Mouse (Mus musculus) midbrain, embryonic 11.5 days (tissue): ENCODE measurements around the gene Zbtb7b. TPM values are rescaled to one million over a fixed set of nuclear protein-coding genes. Genes with fewer than 3 reads are reported as not detected.

ENCODE experiments used
- ATAC-seq: fragments of 200-750 bp; cut with Nextera tagmentation; 2 replicates; pipeline ENCODE4 v1.8.0; 2017; ENCODE audit warnings: moderate TSS enrichment, moderate library complexity; ENCODE audit not compliant: low FRiP score
- DNase-seq: peaks from one replicate; pipeline ENCODE4 v3.0.0; 2015; ENCODE audit warnings: low spot score; ENCODE audit errors: missing footprints
- H3K27ac ChIP-seq: fragments of 300-500 bp; sonication (generic); 2 replicates; pipeline ENCODE4 v1.5.1; 2014; ENCODE audit warnings: low read depth, low read length
- H3K27me3 ChIP-seq: fragments of 300-500 bp; sonication (generic); 2 replicates; pipeline ENCODE4 v1.6.1; 2014; ENCODE audit warnings: mild to moderate bottlenecking, low read length, moderate library complexity, mixed read lengths; ENCODE audit not compliant: control insufficient read depth, insufficient read depth
- H3K36me3 ChIP-seq: fragments of 300-500 bp; sonication (generic); 2 replicates; pipeline ENCODE4 v1.6.1; 2014; ENCODE audit warnings: mild to moderate bottlenecking, low read length, moderate library complexity, mixed read lengths; ENCODE audit not compliant: control insufficient read depth, insufficient read depth
- H3K4me1 ChIP-seq: fragments of 300-500 bp; sonication (generic); 2 replicates; pipeline ENCODE4 v1.6.1; 2014; ENCODE audit warnings: low read length; ENCODE audit not compliant: control insufficient read depth, insufficient read depth
- H3K4me2 ChIP-seq: fragments of 300-500 bp; sonication (generic); 2 replicates; pipeline ENCODE4 v1.6.1; 2014; ENCODE audit warnings: mild to moderate bottlenecking, moderate library complexity
- H3K4me3 ChIP-seq: fragments of 300-500 bp; sonication (generic); 2 replicates; pipeline ENCODE4 v1.5.1; 2014; ENCODE audit warnings: low read depth, low read length
- H3K9ac ChIP-seq: fragments of 300-500 bp; sonication (generic); 2 replicates; pipeline ENCODE4 v1.6.1; 2014; ENCODE audit warnings: low read length
- H3K9me3 ChIP-seq: fragments of 300-500 bp; sonication (generic); 2 replicates; pipeline ENCODE4 v1.6.1; 2016; ENCODE audit warnings: low read length; ENCODE audit not compliant: control insufficient read depth
- WGBS: fragments of 180-500 bp; shearing (Covaris S2); extraction: QIAGEN DNeasy Blood & Tissue Kit; methylation state at CpG from one replicate; pipeline ENCODE4 v1.1.7; 2014; 5-methylcytosine and 5-hydroxymethylcytosine counted together
- polyA plus RNA-seq: library from polyadenylated mRNA; unstranded; fragments of >200 nt; fragmentation: Nextera tagmentation; extraction: Ambion mirVana; gene quantifications from 2 replicates; pipeline ENCODE4 v1.2.1, GENCODE M21; 2014

The Zbtb7b gene
- polyA plus RNA-seq, 1 experiment from 2014 or later: 0.27 TPM

DNA sequence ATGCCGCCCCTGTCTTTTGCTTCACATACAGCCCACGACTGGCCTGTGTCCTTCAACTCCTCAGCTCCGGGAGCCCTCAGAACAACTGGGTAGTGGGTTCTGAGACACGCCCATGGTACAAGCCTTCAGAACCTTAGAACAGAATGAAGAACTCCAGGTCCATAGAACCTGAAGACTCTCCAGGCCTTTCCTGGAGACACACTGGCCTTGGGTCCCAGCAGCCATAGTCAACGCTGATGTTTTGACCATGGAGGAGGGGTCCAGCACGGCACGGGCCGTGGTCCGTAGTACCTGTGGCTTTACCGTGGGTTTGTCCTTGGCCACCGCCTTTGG lies 29.5 kb downstream of the Zbtb7b start, which contains the start of gene Dcst1:
Gene Dcst1 (minus strand): TSS at position 101 of the 333 bp plus-strand sequence.
- DNase-seq: no peak
- H3K4me2 ChIP-seq: no peak within 1 kb of the TSS
- no peak within 1 kb of the TSS for H3K9ac ChIP-seq
- H3K4me1 ChIP-seq: no peaks in the 10 kb centered on the region
- H3K9me3 ChIP-seq: no peaks in the 10 kb centered on the region
- no peaks in the 10 kb centered on the region for H3K36me3 ChIP-seq
- H3K27ac ChIP-seq: no peak within 1 kb of the TSS
- no peak for ATAC-seq
- H3K27me3 ChIP-seq: no peaks in the 10 kb centered on the region
- 85% methylated on average over 11 of the region's 11 CpGs for WGBS
- no peak within 1 kb of the TSS for H3K4me3 ChIP-seq

DNA sequence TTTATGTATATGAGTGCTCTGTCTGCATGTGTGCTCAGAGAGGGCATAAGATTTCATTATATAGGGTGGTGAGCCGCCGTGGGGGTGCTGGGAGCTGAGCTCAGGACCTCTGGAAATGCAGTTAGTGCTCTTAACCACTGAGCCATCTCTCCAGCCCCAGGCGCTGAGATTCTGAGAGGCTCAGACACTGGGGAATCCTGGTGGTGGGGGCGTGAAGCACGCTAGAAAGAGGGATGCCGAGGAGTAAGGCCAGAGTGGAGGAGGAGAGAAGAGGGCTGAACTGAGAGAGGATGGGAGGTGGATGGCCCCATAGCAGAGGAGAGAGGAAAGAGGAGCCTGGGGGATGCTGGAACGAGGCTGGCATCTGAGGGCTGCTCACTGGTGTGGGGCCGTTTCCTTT lies 29.9 kb downstream of the Zbtb7b start:
- Histone ChIP-seq H3K9me3 (no peaks in the 10 kb centered on the region), H3K9ac (no peak overlapping the region), H3K27ac (no peak overlapping the region), H3K4me1 (no peaks in the 10 kb centered on the region), H3K27me3 (no peaks in the 10 kb centered on the region), H3K36me3 (no peaks in the 10 kb centered on the region), H3K4me2 (no peak overlapping the region), H3K4me3 (no peak overlapping the region)
- ATAC-seq (no peak), DNase-seq (no peak)
- WGBS: 48% methylated on average over 8 of the region's 8 CpGs

DNA sequence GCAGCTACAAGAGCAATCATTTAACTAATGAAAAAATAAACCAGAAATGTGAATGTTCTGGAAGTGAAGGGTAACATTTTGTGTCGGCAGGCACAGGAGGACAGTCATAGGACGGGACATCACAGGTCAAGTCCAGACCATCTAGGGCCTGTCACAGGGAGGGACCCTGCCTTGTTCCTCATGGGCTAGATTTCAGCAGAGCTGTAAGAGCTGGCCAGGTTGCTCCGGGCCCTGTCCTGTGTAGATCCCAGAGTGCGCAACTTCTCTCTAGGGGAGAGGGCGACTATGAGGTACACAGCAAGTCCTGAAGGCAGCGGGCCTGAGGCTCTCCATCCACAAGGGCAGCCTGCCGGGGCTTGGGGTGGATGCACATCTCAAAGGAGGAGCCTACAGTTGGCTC lies 32.9 kb downstream of the Zbtb7b start, which contains the start of gene Dcst2:
Gene Dcst2 (plus strand): TSS at position 301 of the 400 bp plus-strand sequence.
- no peaks in the 10 kb centered on the region for H3K9me3 ChIP-seq
- H3K9ac ChIP-seq: no peak within 1 kb of the TSS
- H3K36me3 ChIP-seq: no peaks in the 10 kb centered on the region
- ATAC-seq (no peak), DNase-seq (no peak)
- no peak within 1 kb of the TSS for H3K4me2 ChIP-seq
- no peaks in the 10 kb centered on the region for H3K27me3 ChIP-seq
- H3K4me3 ChIP-seq: no peak within 1 kb of the TSS
- WGBS: 84% methylated on average over 7 of the region's 7 CpGs
- no peak within 1 kb of the TSS for H3K27ac ChIP-seq
- H3K4me1 ChIP-seq: no peaks in the 10 kb centered on the region

DNA sequence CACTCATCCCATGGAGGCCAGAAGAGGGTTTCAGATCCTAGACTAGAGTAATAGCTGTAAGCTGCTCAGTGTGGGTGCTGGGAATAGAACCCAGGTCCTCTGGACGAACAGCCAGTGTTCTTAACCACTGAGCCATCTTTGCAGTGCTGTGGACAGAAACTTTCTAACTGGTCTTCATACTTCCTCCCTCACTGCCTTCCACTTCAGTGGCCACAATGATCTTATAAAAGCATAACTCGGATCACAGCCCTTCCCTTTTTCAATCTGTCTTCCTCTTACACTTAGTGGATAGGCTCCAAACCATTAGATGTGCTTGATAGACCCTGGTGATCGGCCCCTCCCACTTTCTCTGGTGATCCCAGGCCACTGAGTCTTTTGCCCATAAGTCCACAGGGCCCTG lies 34.3 kb downstream of the Zbtb7b start:
- Histone ChIP-seq H3K27ac (no peak overlapping the region), H3K9ac (no peak overlapping the region), H3K4me3 (no peak overlapping the region), H3K36me3 (no peaks in the 10 kb centered on the region), H3K4me2 (no peak overlapping the region), H3K27me3 (no peaks in the 10 kb centered on the region), H3K9me3 (no peaks in the 10 kb centered on the region), H3K4me1 (no peaks in the 10 kb centered on the region)
- 83% methylated on average over 3 of the region's 3 CpGs for WGBS
- DNase-seq: no peak
- no peak for ATAC-seq

DNA sequence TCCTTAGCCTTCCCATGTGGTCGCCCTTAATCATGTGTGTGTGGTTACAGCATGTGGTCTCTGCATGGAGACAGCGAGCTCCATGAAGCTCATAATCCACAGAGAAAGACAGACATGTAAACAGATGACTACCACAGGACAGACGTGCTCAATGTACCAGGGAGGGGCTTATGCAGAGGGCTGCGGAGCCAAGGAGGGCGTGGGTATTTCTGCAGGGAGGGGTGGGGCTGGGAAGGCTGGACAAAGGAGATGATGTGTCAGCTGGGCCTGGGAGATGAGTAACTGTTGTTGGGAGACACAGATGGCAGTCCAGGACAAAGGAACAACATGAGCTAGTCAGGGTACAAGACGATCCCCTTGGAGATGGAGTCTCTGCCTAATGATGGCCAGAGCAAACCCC lies 34.9 kb downstream of the Zbtb7b start:
- Histone ChIP-seq H3K36me3 (no peaks in the 10 kb centered on the region), H3K4me1 (no peaks in the 10 kb centered on the region), H3K9ac (no peak overlapping the region), H3K27me3 (no peaks in the 10 kb centered on the region), H3K27ac (no peak overlapping the region), H3K4me3 (no peak overlapping the region), H3K4me2 (no peak overlapping the region), H3K9me3 (no peaks in the 10 kb centered on the region)
- DNase-seq (no peak), ATAC-seq (no peak)
- 73% methylated on average over 6 of the region's 6 CpGs for WGBS

DNA sequence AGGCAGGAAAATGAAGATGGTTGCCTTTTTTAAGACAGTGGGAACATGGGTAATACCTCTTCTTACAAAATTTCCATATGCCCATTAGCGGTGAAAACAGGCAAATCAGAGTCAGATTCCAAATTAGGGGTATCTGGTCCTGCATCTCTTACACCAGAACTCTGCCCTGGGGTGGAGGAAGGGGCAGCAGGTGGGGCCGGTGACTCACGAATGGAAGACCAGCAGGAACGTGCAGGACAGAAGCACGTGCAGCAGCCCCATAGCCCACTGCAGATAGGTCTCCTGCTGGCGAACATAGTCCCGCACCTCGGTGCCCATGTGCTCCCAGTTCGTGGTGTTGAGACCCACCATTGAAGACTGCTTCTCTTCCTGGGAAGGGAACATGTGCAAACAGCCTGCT lies 38.5 kb downstream of the Zbtb7b start:
- Histone ChIP-seq H3K4me1 (no peaks in the 10 kb centered on the region), H3K4me2 (no peak overlapping the region), H3K27me3 (no peaks in the 10 kb centered on the region), H3K4me3 (no peak overlapping the region), H3K36me3 (no peaks in the 10 kb centered on the region), H3K9me3 (no peaks in the 10 kb centered on the region), H3K9ac (no peak overlapping the region), H3K27ac (no peak overlapping the region)
- ATAC-seq (no peak), DNase-seq (no peak)
- 75% methylated on average over 9 of the region's 9 CpGs for WGBS

DNA sequence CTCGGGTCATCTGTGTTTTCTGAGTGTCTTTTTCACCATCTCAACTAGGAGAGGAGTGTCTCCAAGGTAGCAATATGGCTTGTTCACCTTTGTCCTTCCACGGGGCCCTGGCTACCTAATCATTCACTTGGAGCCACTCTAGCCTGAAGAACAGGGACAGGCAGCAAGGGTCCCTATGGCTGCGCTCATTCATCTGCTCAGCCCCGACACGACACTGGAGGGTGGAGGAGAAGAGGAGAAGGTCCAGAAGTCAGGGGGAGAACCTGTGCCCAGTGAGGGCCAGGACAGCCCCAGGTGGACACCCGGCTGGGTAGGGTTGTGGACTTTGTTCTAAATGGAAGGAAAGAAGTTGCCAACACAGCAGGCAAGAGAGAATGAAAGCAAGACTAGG lies 39.1 kb downstream of the Zbtb7b start:
- H3K9ac ChIP-seq: no peak overlapping the region
- H3K9me3 ChIP-seq: no peaks in the 10 kb centered on the region
- no peak overlapping the region for H3K4me3 ChIP-seq
- ATAC-seq (no peak), DNase-seq (no peak)
- H3K4me2 ChIP-seq: no peak overlapping the region
- H3K27ac ChIP-seq: no peak overlapping the region
- WGBS: 79% methylated on average over 6 of the region's 6 CpGs
- H3K36me3 ChIP-seq: no peaks in the 10 kb centered on the region
- H3K4me1 ChIP-seq: no peaks in the 10 kb centered on the region
- H3K27me3 ChIP-seq: no peaks in the 10 kb centered on the region; the same call in 1 of the 2 replicates

DNA sequence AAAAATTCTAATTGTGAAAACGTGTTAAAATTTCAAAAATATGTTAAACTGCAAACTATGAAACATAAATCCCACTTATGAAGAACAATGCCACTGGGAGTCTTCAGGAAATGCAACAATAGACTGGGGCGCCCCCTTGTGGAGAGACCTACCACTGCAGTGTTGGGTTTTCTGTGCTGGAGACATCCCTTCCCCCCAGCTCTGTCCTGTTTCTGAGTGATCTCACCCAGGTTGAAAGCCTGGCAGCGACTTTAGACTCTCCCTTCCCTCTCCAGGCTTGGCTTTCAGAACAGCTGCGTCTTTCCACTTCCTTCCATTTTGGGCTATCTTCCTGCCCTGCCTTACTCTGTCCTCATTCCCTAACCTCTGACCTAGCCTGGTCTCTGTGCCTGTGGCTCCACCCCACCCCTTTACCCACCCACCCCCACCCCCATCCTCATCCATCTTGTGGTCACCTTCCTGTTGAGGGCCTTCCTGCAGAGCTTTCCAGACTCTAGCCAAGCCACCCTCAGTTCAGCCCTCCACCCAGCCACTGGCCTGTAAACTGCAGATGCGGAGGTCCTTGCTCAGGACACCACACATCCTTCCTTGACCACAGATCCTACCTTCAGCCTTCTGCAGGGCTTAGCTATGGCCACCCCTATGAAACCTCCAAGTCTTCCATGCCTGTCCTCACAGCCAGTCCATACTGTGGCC lies 39.6 kb downstream of the Zbtb7b start:
- no peaks in the 10 kb centered on the region for H3K9me3 ChIP-seq
- no peak overlapping the region for H3K9ac ChIP-seq
- DNase-seq (peak; percentile 98), ATAC-seq (peak; percentile 28; the same call in 1 of the 2 replicates)
- peaks cover 2% of the 10 kb centered on the region for H3K27me3 ChIP-seq
- H3K4me2 ChIP-seq: no peak overlapping the region
- no peak overlapping the region for H3K27ac ChIP-seq
- H3K36me3 ChIP-seq: no peaks in the 10 kb centered on the region
- whole genome bisulfite sequencing: 19% methylated on average over 5 of the region's 5 CpGs
- H3K4me3 ChIP-seq: no peak overlapping the region
- H3K4me1 ChIP-seq: peaks cover 4% of the 10 kb centered on the region

DNA sequence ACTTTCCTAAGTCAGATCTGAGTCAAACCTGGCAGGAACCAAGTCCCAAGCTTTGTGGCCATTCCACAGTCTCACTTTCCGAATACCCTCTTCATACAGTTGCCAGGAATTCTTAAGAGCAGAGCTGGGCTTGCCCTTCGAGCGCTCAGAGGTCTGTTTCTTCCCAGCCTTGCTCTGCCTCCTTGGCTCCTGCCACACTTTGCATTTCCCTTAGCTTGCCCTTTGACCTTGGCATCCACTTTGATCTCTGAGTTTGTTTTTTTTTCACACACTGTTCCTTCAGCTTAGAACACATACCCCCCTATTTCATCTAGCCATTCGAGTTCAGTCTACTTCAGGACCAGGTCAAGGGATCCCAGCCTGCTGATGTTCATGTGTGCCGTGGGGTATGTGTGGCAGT lies 43.3 kb downstream of the Zbtb7b start:
- peaks cover 10% of the 10 kb centered on the region for H3K27me3 ChIP-seq
- WGBS: 66% methylated on average over 5 of the region's 5 CpGs

More for the DNA sequence above, 43.3 kb downstream of the Zbtb7b start:
- DNase-seq: no peak
- Histone ChIP-seq H3K36me3 (no peaks in the 10 kb centered on the region), H3K9me3 (no peaks in the 10 kb centered on the region), H3K9ac (no peak overlapping the region), H3K4me2 (no peak overlapping the region), H3K4me3 (no peak overlapping the region), H3K27ac (no peak overlapping the region), H3K4me1 (peaks cover 13% of the 10 kb centered on the region)
- ATAC-seq: no peak
